Comparison of ENCODE assay signal across 19 mouse cellular contexts in genomic region chr6:147357031-147357430, GRCm38 (mm10).
"Had no signal": no experiment of that assay in that cellular context is flagged by ENCODE, and none has a peak within 500 bp of the region (broad histone marks: within the 10 kb centered on the region; RNA-seq: fewer than 3 reads in every experiment).

No protein-coding gene starts in this region.

- DNase-seq: kidney, adult 2 months; kidney, postnatal 10 days; kidney, postnatal 36 days; layer of hippocampus, postnatal 36 days; liver, embryonic 13.5 days; lung, adult 2 months; lung, postnatal 14 days; lung, postnatal 4 days; midbrain, embryonic 14.5 days; thymus, adult 2 months; thymus, postnatal 14 days; thymus, postnatal 4 days had no signal

- H3K4me1 ChIP-seq: kidney, embryonic 15.5 days; liver, embryonic 13.5 days; megakaryocyte, embryonic 14.5 days; neural tube, embryonic 12.5 days; neural tube, embryonic 15.5 days had no signal

- H3K27me3 ChIP-seq: kidney, embryonic 15.5 days; liver, embryonic 13.5 days; megakaryocyte, embryonic 14.5 days; neural tube, embryonic 12.5 days; neural tube, embryonic 15.5 days had no signal

- H3K4me2 ChIP-seq: kidney, embryonic 15.5 days; liver, embryonic 13.5 days; midbrain, embryonic 11.5 days; neural tube, embryonic 12.5 days; neural tube, embryonic 15.5 days had no signal

- H3K36me3 ChIP-seq: kidney, embryonic 15.5 days; liver, embryonic 13.5 days; neural tube, embryonic 12.5 days; neural tube, embryonic 15.5 days had no signal

- H3K9me3 ChIP-seq: kidney, embryonic 15.5 days; liver, embryonic 13.5 days; megakaryocyte, embryonic 14.5 days; neural tube, embryonic 12.5 days; neural tube, embryonic 15.5 days had no signal

- H3K9ac ChIP-seq: kidney, embryonic 15.5 days; liver, embryonic 13.5 days; neural tube, embryonic 12.5 days; neural tube, embryonic 15.5 days had no signal

- H3K4me3 ChIP-seq: kidney, embryonic 15.5 days; left cerebral cortex, adult 2 months; liver, embryonic 13.5 days; megakaryocyte, embryonic 14.5 days; neural tube, embryonic 12.5 days; neural tube, embryonic 15.5 days had no signal

- H3K27ac ChIP-seq: kidney, embryonic 15.5 days; left cerebral cortex, adult 2 months; liver, embryonic 13.5 days; neural tube, embryonic 12.5 days; neural tube, embryonic 15.5 days; stomach, postnatal 0 days had no signal
